Mouse (Mus musculus) Muller cell, postnatal 12 days (primary cell): ENCODE measurements at regions not wholly inside any gene's neighbourhood (a gene's known extent, or its start where the extent isn't known, plus 50 kb on each side); places are given as distances from the start of the nearest gene placed in this dataset.

Experiments
- DNase-seq: peaks from one replicate; pipeline ENCODE4 v3.0.0-alpha.2; 2015; ENCODE audit errors: inconsistent ontology term

GRCm38 (mm10) chr7:95250651-95251050, 920.4 kb upstream of the Tenm4 start:
- peak; percentile 93 for DNase-seq

- DNase-seq, result no peak
Measured at GRCm38 (mm10) chr7:95253862-95254545, 917.0 kb upstream of the Tenm4 start.

GRCm38 (mm10) chr7:95254913-95255312, 916.1 kb upstream of the Tenm4 start:
- DNase-seq, result peak; percentile 12

- DNase-seq, result peak; percentile 80
Measured at GRCm38 (mm10) chr7:95255699-95256098, 915.3 kb upstream of the Tenm4 start.

- DNase-seq, result no peak
Measured at GRCm38 (mm10) chr7:95262942-95263341, 908.1 kb upstream of the Tenm4 start.

- DNase-seq, result no peak
Measured at GRCm38 (mm10) chr7:95277237-95277636, 893.8 kb upstream of the Tenm4 start.

GRCm38 (mm10) chr7:95313667-95314066, 857.4 kb upstream of the Tenm4 start:
- peak; percentile 46 for DNase-seq

GRCm38 (mm10) chr7:95323084-95323483, 848.0 kb upstream of the Tenm4 start:
- peak; percentile 31 for DNase-seq

GRCm38 (mm10) chr7:95324939-95325338, 846.1 kb upstream of the Tenm4 start:
- DNase-seq, result no peak

GRCm38 (mm10) chr7:95332037-95332436, 839.0 kb upstream of the Tenm4 start:
- DNase-seq, result peak; percentile 19

GRCm38 (mm10) chr7:95350185-95350803, 820.8 kb upstream of the Tenm4 start:
- DNase-seq, result no peak

- DNase-seq, result no peak
Measured at GRCm38 (mm10) chr7:95350804-95351199, 820.2 kb upstream of the Tenm4 start.

- DNase-seq, result peak; percentile 12
Measured at GRCm38 (mm10) chr7:95351337-95351736, 819.7 kb upstream of the Tenm4 start.

- DNase-seq, result no peak
Measured at GRCm38 (mm10) chr7:95352133-95352532, 818.9 kb upstream of the Tenm4 start.

GRCm38 (mm10) chr7:95354991-95355390, 816.1 kb upstream of the Tenm4 start:
- DNase-seq, result no peak

- no peak for DNase-seq
Measured at GRCm38 (mm10) chr7:95358732-95359131, 812.3 kb upstream of the Tenm4 start.

- DNase-seq, result no peak
Measured at GRCm38 (mm10) chr7:95359154-95359553, 811.9 kb upstream of the Tenm4 start.
